Mouse (Mus musculus): ENCODE data around the gene Ttc21b. TPM values are rescaled to one million over a fixed set of nuclear protein-coding genes. Genes with fewer than 3 reads are reported as not detected.

Ttc21b gene
- polyA plus RNA-seq, 1 experiment from 2014 or later: 3.6 TPM

- Histone ChIP-seq H3K4me3 (ENCODE audit: low read depth, low read length) (no peak overlapping the region), H3K27ac (replicated peaks) (no peak overlapping the region), H3K36me3 (ENCODE audit: control insufficient read depth, insufficient read depth, low read length) (no peaks in the 10 kb centered on the region), H3K9me3 (ENCODE audit: control insufficient read depth, low read length) (no peaks in the 10 kb centered on the region), H3K27me3 (ENCODE audit: control insufficient read depth, insufficient read depth, low read length) (no peaks in the 10 kb centered on the region), H3K4me1 (replicated peaks; ENCODE audit: control insufficient read depth, insufficient read depth) (no peaks in the 10 kb centered on the region), H3K9ac (ENCODE audit: low read length) (no peak overlapping the region), H3K4me2 (replicated peaks; ENCODE audit: low read depth) (no peak overlapping the region)
- ATAC-seq (ENCODE audit: low FRiP score, low TSS enrichment) (no peak), DNase-seq (ENCODE audit: low spot score) (no peak)
- TF ChIP-seq CTCF (IDR thresholded peaks at IDR 0.05; ENCODE audit: low read depth) (no peak), EP300 (optimal IDR thresholded peaks at IDR 0.05) (no peak)
- WGBS: 83% methylated on average over 5 of the region's 5 CpGs
Measured at GRCm38 (mm10) chr2:66178848-66179215, 77.6 kb downstream of the Ttc21b start.

GRCm38 (mm10) chr2:66177886-66178847 lies 78.2 kb downstream of the Ttc21b start:
- Histone ChIP-seq H3K27ac (replicated peaks) (no peak overlapping the region), H3K4me2 (replicated peaks; ENCODE audit: low read depth) (no peak overlapping the region), H3K9ac (ENCODE audit: low read length) (no peak overlapping the region), H3K4me3 (ENCODE audit: low read depth, low read length) (no peak overlapping the region), H3K27me3 (ENCODE audit: control insufficient read depth, insufficient read depth, low read length) (no peaks in the 10 kb centered on the region), H3K36me3 (ENCODE audit: control insufficient read depth, insufficient read depth, low read length) (no peaks in the 10 kb centered on the region), H3K4me1 (replicated peaks; ENCODE audit: control insufficient read depth, insufficient read depth) (no peaks in the 10 kb centered on the region), H3K9me3 (ENCODE audit: control insufficient read depth, low read length) (no peaks in the 10 kb centered on the region)
- 67% methylated on average over 9 of the region's 9 CpGs for WGBS
- no peak for ATAC-seq (ENCODE audit: low FRiP score, low TSS enrichment)
- no peak for TF ChIP-seq EP300 (optimal IDR thresholded peaks at IDR 0.05)
- TF ChIP-seq CTCF (IDR thresholded peaks at IDR 0.05; ENCODE audit: low read depth): no peak
- DNase-seq (ENCODE audit: low spot score): no peak

GRCm38 (mm10) chr2:66177017-66177416 lies 79.4 kb downstream of the Ttc21b start:
- no peaks in the 10 kb centered on the region for H3K4me1 ChIP-seq (replicated peaks; ENCODE audit: control insufficient read depth, insufficient read depth)
- no peak overlapping the region for H3K27ac ChIP-seq (replicated peaks)
- no peaks in the 10 kb centered on the region for H3K9me3 ChIP-seq (ENCODE audit: control insufficient read depth, low read length)
- H3K36me3 ChIP-seq (ENCODE audit: control insufficient read depth, insufficient read depth, low read length): no peaks in the 10 kb centered on the region
- no peak overlapping the region for H3K4me3 ChIP-seq (ENCODE audit: low read depth, low read length)
- DNase-seq (ENCODE audit: low spot score) (no peak), ATAC-seq (ENCODE audit: low FRiP score, low TSS enrichment) (no peak)
- H3K4me2 ChIP-seq (replicated peaks; ENCODE audit: low read depth): no peak overlapping the region
- WGBS: 81% methylated on average over 7 of the region's 7 CpGs
- no peaks in the 10 kb centered on the region for H3K27me3 ChIP-seq (ENCODE audit: control insufficient read depth, insufficient read depth, low read length)
- no peak for TF ChIP-seq CTCF (IDR thresholded peaks at IDR 0.05; ENCODE audit: low read depth)
- TF ChIP-seq EP300 (optimal IDR thresholded peaks at IDR 0.05): no peak
- no peak overlapping the region for H3K9ac ChIP-seq (ENCODE audit: low read length)

GRCm38 (mm10) chr2:66173134-66173533 lies 83.3 kb downstream of the Ttc21b start:
- no peaks in the 10 kb centered on the region for H3K36me3 ChIP-seq (ENCODE audit: control insufficient read depth, insufficient read depth, low read length)
- H3K9me3 ChIP-seq (ENCODE audit: control insufficient read depth, low read length): no peaks in the 10 kb centered on the region
- no peak overlapping the region for H3K4me2 ChIP-seq (replicated peaks; ENCODE audit: low read depth)
- 77% methylated on average over 5 of the region's 5 CpGs for WGBS
- no peaks in the 10 kb centered on the region for H3K4me1 ChIP-seq (replicated peaks; ENCODE audit: control insufficient read depth, insufficient read depth)
- no peak overlapping the region for H3K9ac ChIP-seq (ENCODE audit: low read length)
- no peak for ATAC-seq (ENCODE audit: low FRiP score, low TSS enrichment)
- H3K4me3 ChIP-seq (ENCODE audit: low read depth, low read length): no peak overlapping the region
- no peaks in the 10 kb centered on the region for H3K27me3 ChIP-seq (ENCODE audit: control insufficient read depth, insufficient read depth, low read length)
- no peak for DNase-seq (ENCODE audit: low spot score)
- TF ChIP-seq EP300 (optimal IDR thresholded peaks at IDR 0.05) (no peak), CTCF (IDR thresholded peaks at IDR 0.05; ENCODE audit: low read depth) (no peak)
- no peak overlapping the region for H3K27ac ChIP-seq (replicated peaks)

GRCm38 (mm10) chr2:66171643-66172042 lies 84.8 kb downstream of the Ttc21b start:
- 81% methylated on average over 3 of the region's 3 CpGs for WGBS
- no peak for DNase-seq (ENCODE audit: low spot score)
- no peak overlapping the region for H3K27ac ChIP-seq (replicated peaks)
- H3K9me3 ChIP-seq (ENCODE audit: control insufficient read depth, low read length): no peaks in the 10 kb centered on the region
- no peak overlapping the region for H3K9ac ChIP-seq (ENCODE audit: low read length)
- H3K4me1 ChIP-seq (replicated peaks; ENCODE audit: control insufficient read depth, insufficient read depth): no peaks in the 10 kb centered on the region
- H3K36me3 ChIP-seq (ENCODE audit: control insufficient read depth, insufficient read depth, low read length): no peaks in the 10 kb centered on the region
- H3K4me2 ChIP-seq (replicated peaks; ENCODE audit: low read depth): no peak overlapping the region
- no peak overlapping the region for H3K4me3 ChIP-seq (ENCODE audit: low read depth, low read length)
- TF ChIP-seq CTCF (IDR thresholded peaks at IDR 0.05; ENCODE audit: low read depth) (no peak), EP300 (optimal IDR thresholded peaks at IDR 0.05) (no peak)
- ATAC-seq (ENCODE audit: low FRiP score, low TSS enrichment): no peak
- no peaks in the 10 kb centered on the region for H3K27me3 ChIP-seq (ENCODE audit: control insufficient read depth, insufficient read depth, low read length)

- Histone ChIP-seq H3K4me1 (replicated peaks; ENCODE audit: control insufficient read depth, insufficient read depth) (no peaks in the 10 kb centered on the region), H3K4me3 (ENCODE audit: low read depth, low read length) (no peak overlapping the region), H3K9ac (ENCODE audit: low read length) (no peak overlapping the region), H3K9me3 (ENCODE audit: control insufficient read depth, low read length) (no peaks in the 10 kb centered on the region), H3K4me2 (replicated peaks; ENCODE audit: low read depth) (no peak overlapping the region), H3K27ac (replicated peaks) (no peak overlapping the region), H3K27me3 (ENCODE audit: control insufficient read depth, insufficient read depth, low read length) (no peaks in the 10 kb centered on the region), H3K36me3 (ENCODE audit: control insufficient read depth, insufficient read depth, low read length) (no peaks in the 10 kb centered on the region)
- TF ChIP-seq EP300 (optimal IDR thresholded peaks at IDR 0.05) (no peak), CTCF (IDR thresholded peaks at IDR 0.05; ENCODE audit: low read depth) (no peak)
- 41% methylated on average over 11 of the region's 11 CpGs for WGBS
- DNase-seq (ENCODE audit: low spot score) (no peak), ATAC-seq (ENCODE audit: low FRiP score, low TSS enrichment) (no peak)
Measured at GRCm38 (mm10) chr2:66170721-66171120, 85.7 kb downstream of the Ttc21b start.
